In genomic region chr17:65613463-65614412, GRCm38 (mm10) we compare ENCODE assay signal across 7 mouse cellular contexts. TPM values are rescaled to one million over a fixed set of nuclear protein-coding genes. Genes with fewer than 3 reads are reported as not detected.
DNase-seq lines count a peak whose midpoint lies in the region; ATAC-seq lines count a peak whose summit lies in the region.

TSS of gene Vapa (minus strand) at chr17:65613555.

- no peaks in the 10 kb centered on the region for H3K27me3 ChIP-seq in intestine, embryonic 16.5 days (replicated peaks; ENCODE audit: control insufficient read depth, insufficient read depth, low read length)
- no peaks in the 10 kb centered on the region for H3K27me3 ChIP-seq in midbrain, embryonic 11.5 days (ENCODE audit: control insufficient read depth, insufficient read depth, low read length)

- peak within 1 kb of the TSS; percentile 99 for H3K27ac ChIP-seq in intestine, embryonic 16.5 days (ENCODE audit: low read length)
- peak within 1 kb of the TSS; percentile 98 for H3K27ac ChIP-seq in midbrain, embryonic 11.5 days (ENCODE audit: low read depth, low read length)

- under 1% methylated on average over 82 of the region's 85 CpGs for WGBS in intestine, embryonic 16.5 days
- WGBS in midbrain, embryonic 11.5 days = under 1% methylated on average over 83 of the region's 85 CpGs

- peak within 1 kb of the TSS; percentile 96 for H3K4me3 ChIP-seq in intestine, embryonic 16.5 days (ENCODE audit: low read length)
- peak within 1 kb of the TSS; percentile 98 for H3K4me3 ChIP-seq in midbrain, embryonic 11.5 days (ENCODE audit: low read depth, low read length)

- peak within 1 kb of the TSS; percentile 99 for H3K9ac ChIP-seq in intestine, embryonic 16.5 days (ENCODE audit: low read depth, low read length)
- H3K9ac ChIP-seq in midbrain, embryonic 11.5 days (ENCODE audit: low read length) = peak within 1 kb of the TSS; percentile 97

- no peaks in the 10 kb centered on the region for H3K36me3 ChIP-seq in intestine, embryonic 16.5 days (ENCODE audit: control insufficient read depth, insufficient read depth, low read length)
- no peaks in the 10 kb centered on the region for H3K36me3 ChIP-seq in midbrain, embryonic 11.5 days (ENCODE audit: control insufficient read depth, insufficient read depth, low read length)

- H3K9me3 ChIP-seq in intestine, embryonic 16.5 days (ENCODE audit: control insufficient read depth, low read length) = no peaks in the 10 kb centered on the region
- H3K9me3 ChIP-seq in midbrain, embryonic 11.5 days (ENCODE audit: control insufficient read depth, low read length) = no peaks in the 10 kb centered on the region

- intact Hi-C loops in left cerebral cortex, postnatal 36 days (cut with DNase I) = loop anchor here (2.0 to 5.0 kb wide), 3 partner anchors 29 to 169 kb away; partner anchors contain the start of genes Ppp4r1 and Txndc2

- H3K4me2 ChIP-seq in intestine, embryonic 16.5 days (ENCODE audit: low read depth, low read length) = peak within 1 kb of the TSS; percentile 70
- peak within 1 kb of the TSS; percentile 73 for H3K4me2 ChIP-seq in midbrain, embryonic 11.5 days

- peaks cover 26% of the 10 kb centered on the region for H3K4me1 ChIP-seq in intestine, embryonic 16.5 days (ENCODE audit: control insufficient read depth, insufficient read depth, low read length)
- H3K4me1 ChIP-seq in midbrain, embryonic 11.5 days (ENCODE audit: control insufficient read depth, insufficient read depth, low read length) = peaks cover 16% of the 10 kb centered on the region

- ATAC-seq in intestine, embryonic 16.5 days = peak; percentile 94
- ATAC-seq in midbrain, embryonic 11.5 days (ENCODE audit: low FRiP score) = peak; percentile 92

- DNase-seq in adrenal gland, adult 8-10 months = peak; percentile 98
- DNase-seq in embryo, embryonic 9.5 days (ENCODE audit: extremely low spot score) = peak; percentile 98
- peak; percentile 98 to 99 for DNase-seq in gastrocnemius, postnatal 4 days (ENCODE audit: low spot score in 2 of 2)
- DNase-seq in left cerebral cortex, postnatal 36 days (ENCODE audit: low spot score in 2 of 2) = peak; percentile 97 to 99
- DNase-seq in midbrain, embryonic 11.5 days (ENCODE audit: low spot score, missing footprints) = peak; percentile 99
- DNase-seq in skeletal muscle tissue, adult 2 months (ENCODE audit: low read depth, low spot score) = peak; percentile 98

RNA-seq across cellular contexts. Expression of gene Vapa, which starts in this region (rescaled TPM):
- 100 to 1,000 TPM; 108 to 165 (median 135) TPM for total RNA-seq in adrenal gland, adult 8-10 months (2022)
- total RNA-seq in gastrocnemius, postnatal 4 days (2021) = 100 to 1,000 TPM; 142 to 159 TPM
- polyA plus RNA-seq in intestine, embryonic 16.5 days (2015; fragmentation: Nextera tagmentation; extraction: Ambion mirVana) = 194 and 204 TPM in 2 replicates
- total RNA-seq in left cerebral cortex, postnatal 36 days (2021) = 100 to 1,000 TPM; 157 to 164 TPM
- polyA plus RNA-seq in midbrain, embryonic 11.5 days (2014; fragmentation: Nextera tagmentation; extraction: Ambion mirVana) = 242 and 263 TPM in 2 replicates

Comparison
In these comparisons a context has a peak if more than half of its experiments do, and no peak if none do; other contexts are left out.
1. Peak in every context shown above with its lines: DNase-seq, ATAC-seq, H3K4me3 ChIP-seq and H3K27ac ChIP-seq.